Mouse (Mus musculus): ENCODE data around the gene Mrpl35.
"Not testable (repeated sequence)": the region's sequence is repeated elsewhere in the genome, so short reads cannot be mapped to it uniquely, and the experiment has no call there.

Mrpl35 gene

DNA sequence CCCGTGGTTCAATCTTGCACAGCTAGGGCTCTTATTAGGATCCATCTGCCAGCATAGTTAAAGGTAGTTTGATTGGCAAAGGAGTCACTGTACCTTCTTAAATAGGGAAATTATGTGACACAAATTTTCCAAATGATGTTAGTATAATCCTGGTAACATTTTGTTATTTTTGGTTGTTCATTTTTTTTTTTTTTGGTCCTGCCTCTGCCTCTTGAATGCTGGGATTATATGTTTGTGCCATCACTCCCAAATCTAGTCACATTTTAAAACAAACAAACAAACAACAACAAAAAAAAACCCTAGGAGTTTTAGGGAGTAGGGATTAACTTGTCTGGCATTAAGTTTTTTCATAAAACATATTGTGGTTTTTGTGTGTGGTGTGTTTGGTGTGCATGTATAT lies at the start of gene Mrpl35:
TSS of gene Mrpl35 (minus strand) at position 101 of the 400 bp plus-strand sequence.
- no peak for DNase-seq (ENCODE audit: extremely low read depth, low read depth)

DNA sequence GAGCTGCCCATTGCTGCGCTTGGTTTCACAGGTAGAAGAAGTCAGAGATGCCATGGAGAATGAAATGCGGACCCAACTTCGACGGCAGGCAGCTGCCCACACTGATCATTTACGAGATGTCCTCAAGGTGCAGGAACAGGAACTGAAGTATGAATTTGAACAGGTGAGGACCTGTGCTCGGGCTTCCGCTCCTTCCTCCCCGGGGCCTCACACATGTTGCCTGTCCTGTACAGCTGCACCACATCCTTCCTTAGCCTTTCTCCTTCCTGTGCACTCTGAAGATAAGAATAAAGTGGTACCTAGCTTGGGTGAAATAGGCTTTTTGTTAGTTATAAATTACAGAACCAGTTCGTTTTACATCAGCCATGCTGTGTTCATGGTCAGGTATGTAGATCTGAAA lies 44.6 kb upstream of the Mrpl35 start:
- no peak for DNase-seq (ENCODE audit: extremely low read depth, low read depth)

DNA sequence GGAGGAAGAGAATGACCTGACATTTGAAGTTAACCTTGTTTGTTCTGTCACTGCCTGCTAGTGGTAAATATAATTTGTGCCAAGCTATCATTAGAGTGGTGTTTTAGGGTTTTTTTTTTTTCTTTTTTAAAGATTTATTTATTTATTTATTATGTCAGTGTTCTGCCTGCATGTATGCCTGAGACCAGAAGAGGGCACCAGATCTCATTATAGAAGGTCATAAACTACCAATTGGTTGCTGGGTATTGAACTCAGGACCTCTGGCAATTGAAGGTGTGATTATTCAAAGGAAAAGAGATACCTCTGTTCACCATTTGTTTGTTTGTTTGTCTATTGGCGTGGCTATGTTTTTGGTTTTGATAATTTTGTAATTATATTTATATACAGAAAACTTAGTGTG lies 42.0 kb upstream of the Mrpl35 start:
- DNase-seq (ENCODE audit: extremely low read depth, low read depth), result no peak

DNA sequence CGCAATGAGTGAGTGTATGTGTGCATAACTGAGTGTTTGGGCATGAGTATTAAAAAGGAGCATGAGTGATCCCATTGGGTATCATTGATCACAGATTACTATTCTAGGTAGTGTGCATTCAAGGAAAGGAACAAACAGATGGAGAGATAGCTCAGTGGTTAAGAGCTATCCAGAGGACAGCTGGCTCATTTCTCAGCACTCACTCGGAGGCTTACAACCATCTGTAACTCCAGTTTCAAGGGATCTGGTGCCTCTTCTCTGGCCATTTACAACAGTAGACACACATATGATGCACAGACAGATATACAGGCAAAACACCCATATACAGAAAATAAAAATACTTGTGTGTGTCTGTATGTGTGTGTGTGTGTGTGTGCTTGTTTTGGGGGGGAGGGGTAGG lies 41.0 kb upstream of the Mrpl35 start:
- no peak for DNase-seq (ENCODE audit: extremely low read depth, low read depth)

DNA sequence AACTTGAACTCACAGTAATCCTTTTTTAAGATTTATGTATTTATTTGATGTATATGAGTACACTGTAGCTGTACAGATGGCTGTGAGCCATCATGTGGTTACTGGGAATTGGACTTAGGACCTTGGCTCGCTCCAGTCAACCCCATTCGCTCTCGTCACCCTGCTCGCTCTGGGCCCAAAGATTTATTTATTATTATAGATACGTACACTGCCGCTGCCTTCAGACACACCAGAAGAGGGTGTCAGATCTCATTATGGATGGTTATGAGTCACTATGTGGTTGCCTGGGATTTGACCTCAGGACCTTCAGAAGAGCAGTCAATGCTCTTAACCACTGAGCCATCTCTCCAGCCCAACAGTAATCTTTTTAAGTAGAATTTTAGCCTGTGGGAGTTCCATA lies 20.1 kb upstream of the Mrpl35 start:
- DNase-seq (ENCODE audit: extremely low read depth, low read depth), result not testable (repeated sequence)

DNA sequence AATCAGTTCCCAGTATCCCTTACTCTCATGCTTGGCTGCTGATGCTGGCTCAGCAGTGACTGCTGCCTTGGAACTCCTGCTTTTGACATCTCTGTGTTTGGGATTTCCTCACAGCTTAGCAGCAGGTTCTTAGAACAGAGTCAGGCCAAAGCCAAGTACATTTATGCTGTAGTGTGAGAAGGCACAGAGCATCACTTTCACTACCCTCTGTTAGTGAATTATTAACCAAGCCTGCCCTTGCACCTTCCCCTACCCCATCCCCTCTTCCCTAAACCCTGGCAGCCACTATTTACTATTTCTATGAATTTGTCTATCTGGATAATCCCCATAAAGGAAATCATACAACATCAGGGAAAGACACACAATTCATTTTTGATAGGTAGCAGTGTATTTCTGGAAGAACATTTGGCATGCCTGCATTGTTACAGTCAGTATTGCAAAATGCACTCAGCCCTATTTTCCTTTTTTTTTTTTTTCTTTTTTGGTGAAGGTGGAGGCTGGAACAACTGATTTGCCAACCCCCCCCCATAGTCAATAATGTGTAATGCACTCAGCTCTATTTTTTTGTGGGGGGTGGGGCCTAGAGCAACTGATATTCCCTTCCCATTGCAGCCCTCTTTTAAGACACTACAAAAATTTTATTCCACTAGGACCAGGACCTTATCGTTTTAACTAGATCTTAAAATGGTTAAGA lies 14.0 kb upstream of the Mrpl35 start:
- DNase-seq (ENCODE audit: extremely low read depth, low read depth), result no peak

DNA sequence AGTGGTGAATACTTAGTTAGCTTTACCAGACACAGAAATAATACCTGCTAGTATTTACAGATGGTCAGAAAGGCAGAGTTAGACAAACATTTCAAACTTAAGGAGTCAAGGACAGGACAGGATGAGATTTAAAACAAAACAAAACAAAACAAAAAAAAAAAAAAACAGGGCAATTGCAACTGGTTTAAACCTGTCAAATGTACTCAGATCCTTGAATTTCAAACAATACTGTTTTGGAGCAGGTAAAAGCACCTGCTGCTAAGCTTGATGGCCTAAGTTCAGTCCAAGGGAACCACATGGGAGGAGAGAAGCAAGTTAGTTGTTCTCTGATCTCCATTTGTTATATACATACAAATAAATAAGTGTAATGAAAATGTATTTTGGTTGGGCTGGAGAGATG lies 13.0 kb upstream of the Mrpl35 start:
- DNase-seq (ENCODE audit: extremely low read depth, low read depth), result no peak

DNA sequence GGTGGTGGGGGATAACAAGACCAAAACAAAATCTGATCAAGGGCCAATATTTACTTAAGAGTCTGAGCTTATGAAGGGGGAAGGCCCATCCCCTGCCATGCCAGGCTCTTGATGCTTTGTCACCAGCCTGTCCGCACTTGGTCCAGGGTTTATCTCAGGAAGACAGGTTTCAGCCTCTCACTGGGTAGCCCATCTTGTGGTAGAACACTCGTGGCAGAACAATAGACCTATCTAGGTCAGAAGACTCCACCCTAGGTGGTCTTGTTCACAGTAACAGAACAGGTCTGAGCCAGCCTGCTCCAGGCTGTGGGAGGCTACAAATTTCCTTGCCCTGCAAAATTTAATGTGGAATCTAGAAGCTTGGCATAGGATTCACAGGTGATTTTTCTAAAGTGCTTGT lies 10.0 kb upstream of the Mrpl35 start:
- no peak for DNase-seq (ENCODE audit: extremely low read depth, low read depth)

DNA sequence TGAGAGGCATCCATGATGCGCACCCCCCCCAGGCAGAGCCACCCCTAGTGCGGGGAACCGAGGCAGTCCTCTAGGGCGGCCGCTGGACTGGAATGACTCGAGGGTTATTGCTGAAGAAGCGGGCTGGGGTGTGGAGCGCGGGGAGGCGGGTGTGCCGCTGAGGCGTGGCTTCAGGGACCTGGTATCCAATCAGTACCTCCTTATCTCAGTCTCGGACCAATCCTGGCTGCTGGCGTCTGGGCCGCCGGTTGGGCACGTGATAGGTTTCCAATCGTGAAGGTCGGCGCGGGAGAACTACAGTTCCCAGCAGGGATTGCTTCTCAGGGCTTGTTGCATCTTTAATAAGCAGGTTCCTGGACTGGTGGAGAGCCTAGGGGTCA lies 4.8 kb upstream of the Mrpl35 start:
- DNase-seq (ENCODE audit: extremely low read depth, low read depth), result peak; percentile 95

DNA sequence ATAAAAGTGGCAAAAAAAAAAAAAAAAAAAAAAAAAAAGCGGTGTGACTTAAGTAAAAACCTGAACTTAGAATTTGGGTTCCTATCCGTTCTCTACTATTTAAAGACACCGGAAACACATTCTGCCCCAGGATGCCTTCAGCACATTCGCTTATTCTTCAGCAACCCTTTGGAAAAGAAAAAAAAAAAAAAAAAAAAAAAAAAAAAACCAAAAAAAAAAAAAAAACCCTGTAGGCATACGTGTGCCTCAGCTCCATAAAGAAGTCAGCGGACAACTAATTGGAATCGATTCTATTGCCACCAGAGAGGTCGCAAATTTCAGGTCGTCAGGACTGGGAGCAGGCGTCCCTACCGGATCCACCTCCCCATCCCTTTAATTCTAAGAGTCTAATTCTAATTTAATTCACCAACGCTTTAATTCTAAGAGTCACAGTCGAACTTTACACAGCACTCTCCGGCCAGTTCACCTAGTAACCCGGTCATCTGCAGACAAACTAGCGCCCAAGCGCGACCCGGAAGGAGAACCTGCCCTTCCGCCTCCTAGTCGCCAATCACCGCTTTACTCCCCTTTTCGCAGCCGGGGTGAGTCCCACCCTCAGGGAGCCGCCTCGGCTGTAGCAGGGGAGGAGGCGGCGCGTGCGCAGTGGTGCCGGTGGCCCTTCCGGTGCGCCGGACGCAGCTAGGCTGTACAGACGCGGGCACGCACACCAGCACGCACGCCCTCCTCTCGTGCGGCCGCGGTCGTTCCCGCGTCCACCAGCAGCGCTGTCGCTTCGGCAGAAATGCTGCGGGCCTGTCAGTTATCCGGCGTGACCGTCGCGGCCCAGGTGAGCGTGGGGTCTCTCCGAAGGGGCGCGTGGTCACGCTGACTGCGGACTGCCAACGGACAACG lies 4.2 kb upstream of the Mrpl35 start, which contains the start of gene Immt:
TSS of gene Immt (plus strand) at position 642 of the 891 bp plus-strand sequence.
- peak; percentile 90 for DNase-seq (ENCODE audit: extremely low read depth, low read depth)

DNA sequence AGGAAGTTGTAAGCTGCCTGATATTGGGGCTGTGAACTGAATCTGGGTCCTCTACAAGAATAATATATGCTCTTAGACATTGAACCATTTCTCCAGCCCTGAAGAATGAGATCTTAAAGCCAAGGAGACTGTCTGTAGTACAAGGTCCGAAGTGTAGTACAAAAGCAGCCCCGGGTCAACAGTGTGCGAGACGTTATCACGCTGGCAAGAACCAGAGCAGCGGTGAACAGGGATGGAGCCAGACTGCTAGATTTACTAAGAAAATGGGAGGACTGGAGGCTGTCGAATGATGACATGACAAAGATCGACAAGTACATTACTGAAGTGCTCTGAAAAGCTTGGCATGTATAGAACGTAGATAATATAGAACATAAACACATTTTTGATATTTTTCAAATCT lies 3.0 kb upstream of the Mrpl35 start:
- no peak for DNase-seq (ENCODE audit: extremely low read depth, low read depth)

DNA sequence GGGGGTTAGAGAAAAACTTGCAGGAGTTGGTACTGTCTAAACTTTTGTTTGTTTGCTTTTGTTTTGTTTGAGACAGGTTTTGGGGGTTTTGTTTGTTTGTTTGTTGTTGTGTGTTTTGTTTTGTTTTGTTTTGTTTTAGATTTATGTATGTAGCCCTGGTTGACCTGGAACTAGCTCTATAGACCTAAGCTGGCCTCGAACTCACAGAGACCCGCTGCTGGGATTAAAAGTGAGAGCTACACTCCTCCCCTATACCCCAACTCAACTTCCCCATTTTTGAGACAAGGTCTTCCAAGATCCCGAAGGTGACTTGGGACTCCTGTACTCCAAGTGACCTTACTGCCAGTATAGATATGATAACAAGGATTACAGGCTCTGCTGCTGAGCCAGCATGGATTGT lies 2.8 kb downstream of the Mrpl35 start:
- DNase-seq (ENCODE audit: extremely low read depth, low read depth), result no peak

DNA sequence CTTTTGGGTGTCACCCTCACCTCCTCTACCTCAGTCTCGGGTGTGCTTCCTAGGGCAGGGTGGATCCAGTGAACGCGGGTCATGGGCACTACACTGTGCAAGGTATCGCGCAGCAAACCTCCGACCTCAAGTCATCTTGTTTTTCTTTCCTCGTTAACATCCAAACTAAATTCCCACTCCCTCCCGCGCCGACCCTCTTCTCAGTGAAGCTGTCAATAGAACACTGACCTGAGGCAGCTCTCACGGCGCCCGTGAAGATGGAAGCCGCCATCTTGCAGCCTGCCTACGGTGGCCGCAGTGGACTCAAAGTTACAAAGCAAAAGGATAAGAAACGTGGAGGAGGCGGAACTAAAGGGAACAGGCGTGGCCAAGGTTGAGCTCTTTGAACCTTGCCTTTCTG lies 3.3 kb downstream of the Mrpl35 start:
- peak; percentile 89 for DNase-seq (ENCODE audit: extremely low read depth, low read depth)

DNA sequence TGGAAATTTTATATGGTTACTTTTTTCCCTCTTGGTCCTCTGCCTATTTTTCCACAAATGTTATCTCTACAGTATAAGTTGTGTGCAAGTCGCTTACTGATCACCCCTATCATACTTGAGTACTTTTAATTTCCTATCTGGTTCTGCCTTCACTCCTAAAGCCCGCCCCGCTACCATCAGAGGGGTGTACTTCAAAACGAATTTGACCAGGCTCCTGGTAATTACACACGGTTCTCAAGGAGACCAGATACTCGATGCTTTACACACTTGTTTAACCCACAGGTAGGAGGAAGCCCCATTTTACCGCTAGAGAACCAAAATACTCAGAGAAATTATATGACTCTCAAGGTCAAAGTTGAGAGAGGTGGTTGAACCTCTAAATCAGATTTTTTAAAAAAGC lies 3.7 kb downstream of the Mrpl35 start:
- no peak for DNase-seq (ENCODE audit: extremely low read depth, low read depth)

DNA sequence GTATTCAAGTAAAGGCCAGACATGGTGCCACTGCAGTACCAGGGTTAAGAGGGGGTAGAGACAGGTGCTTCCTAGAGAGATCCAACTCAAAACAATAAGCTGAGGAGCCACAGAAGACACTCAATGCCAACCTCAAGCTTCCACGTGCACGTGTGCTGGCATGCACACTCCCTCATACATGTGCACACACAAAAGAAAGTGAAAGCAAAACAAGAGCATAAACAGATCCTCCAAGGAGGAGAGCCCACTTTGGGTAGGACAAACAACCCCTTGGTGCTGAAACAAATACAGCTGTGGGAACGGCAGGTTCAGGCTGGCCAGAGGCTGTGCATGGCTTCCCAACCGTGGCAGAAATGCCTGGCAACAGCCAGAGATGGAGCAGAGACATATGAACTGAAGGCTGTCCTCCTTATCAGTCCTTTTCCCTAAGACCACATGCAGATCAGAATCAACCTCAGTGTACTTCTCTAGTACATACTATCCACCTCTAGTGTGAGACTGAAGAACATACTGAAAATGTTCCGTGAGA lies 6.9 kb downstream of the Mrpl35 start:
- no peak for DNase-seq (ENCODE audit: extremely low read depth, low read depth)

DNA sequence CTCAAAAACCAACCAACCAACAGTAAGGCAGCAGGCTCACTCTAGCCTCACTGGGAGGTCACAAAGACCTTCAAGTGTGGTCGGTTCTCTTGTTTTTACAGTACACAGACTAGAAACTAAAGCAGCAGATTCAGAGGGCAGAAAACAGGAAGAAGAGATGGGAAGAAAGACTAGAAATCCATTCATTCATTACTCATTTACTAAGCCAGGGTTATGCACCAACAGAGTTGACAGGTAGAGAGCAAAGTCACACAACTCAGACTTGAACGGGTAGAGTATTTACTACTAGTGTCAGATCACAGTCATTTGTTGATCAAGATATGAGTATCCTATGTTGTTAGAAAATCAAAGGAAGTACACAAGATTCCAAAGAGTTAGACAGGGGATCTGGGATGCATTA lies 13.9 kb downstream of the Mrpl35 start:
- no peak for DNase-seq (ENCODE audit: extremely low read depth, low read depth)

DNA sequence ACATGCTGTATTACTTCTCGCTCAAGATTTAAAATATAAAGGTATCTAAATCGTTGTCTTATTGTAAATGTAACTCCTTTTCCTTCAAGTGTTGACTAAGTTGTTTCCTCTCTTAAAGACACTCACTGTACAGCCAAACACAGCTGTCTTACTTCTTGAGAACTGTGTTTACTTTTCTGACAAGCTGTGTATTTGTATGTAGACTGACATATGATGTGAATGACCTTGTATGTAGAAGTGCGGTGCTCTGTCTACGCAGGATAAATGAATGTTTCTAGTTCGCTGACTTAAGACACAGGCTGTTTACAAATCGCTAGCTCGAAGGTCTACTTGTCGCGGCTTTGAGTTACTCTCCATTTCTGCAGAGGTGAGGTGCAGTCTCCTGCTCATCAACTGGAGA lies 16.9 kb downstream of the Mrpl35 start:
- DNase-seq (ENCODE audit: extremely low read depth, low read depth), result no peak

DNA sequence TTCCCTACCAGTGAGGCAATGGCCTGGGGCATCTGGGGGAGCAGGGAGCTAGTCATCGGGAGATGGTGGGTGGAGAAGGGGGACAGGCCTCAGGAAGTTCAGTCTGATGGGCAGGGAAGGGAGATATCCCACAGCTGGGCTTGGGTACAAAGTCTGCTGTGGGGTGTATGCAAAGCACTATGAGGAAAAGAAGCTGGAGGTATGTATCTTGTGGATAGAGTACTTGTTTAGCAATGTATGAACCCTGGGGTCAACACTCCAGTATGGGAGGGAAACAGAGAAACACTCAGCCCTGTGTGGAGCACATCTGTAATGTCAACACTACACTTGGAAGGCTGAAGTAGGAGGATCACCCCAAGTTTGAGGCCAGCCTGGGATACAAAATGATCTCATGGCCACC lies 20.1 kb downstream of the Mrpl35 start:
- no peak for DNase-seq (ENCODE audit: extremely low read depth, low read depth)

DNA sequence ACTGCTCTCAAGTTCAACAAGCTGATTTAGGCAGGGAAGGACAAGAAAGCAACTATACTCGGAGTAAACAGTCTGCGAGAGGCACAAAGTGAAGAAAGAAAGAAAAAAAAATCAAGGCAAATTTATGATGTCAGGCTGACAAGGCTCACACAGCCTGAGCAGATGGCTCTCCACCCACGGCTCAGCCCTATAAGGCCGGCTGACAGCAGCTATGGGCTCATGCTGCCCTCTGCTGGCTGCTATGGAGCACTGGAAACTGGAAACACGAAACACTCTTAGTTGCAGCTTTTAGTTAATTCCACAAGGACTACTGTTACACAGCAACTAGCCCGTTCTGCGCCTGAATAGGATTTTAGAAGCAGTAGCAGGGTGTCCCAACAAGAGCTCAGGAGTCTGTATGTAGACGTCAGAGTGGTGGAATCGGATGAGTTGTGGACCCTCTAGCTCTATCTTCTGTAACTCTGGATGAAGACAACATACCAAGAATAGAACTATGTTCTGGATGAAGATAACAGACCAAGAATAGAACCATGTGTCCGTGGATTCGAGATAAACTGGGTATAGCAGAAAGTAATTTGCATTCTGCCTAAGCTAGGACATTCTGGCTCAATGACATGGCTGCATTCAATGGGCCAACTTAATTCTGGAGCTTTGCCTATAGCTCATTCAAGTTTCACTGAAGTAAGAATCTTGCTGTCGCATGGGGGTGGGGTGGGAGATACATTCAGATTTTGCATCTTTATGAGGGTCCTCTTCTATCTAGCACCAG lies 22.5 kb downstream of the Mrpl35 start:
- DNase-seq (ENCODE audit: extremely low read depth, low read depth), result peak; percentile 54

DNA sequence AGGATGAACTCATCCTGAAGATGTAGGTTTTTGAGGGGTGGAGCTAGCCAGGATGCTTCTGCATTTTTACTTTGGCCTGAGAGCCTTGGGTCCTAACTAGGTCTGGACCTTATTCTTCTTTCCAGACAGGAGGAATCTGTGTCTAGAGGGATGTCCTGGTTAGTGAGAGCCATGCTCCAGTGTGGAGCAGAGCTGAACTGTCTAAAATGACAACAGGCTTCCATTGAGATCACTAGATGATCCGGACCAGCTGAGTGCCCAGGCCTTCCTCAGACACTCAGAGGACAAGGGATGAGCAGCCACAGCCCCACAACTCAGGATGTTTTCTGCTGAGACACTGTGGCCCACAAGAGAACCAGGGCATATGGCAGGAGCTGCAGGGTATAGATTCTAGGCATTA lies 23.2 kb downstream of the Mrpl35 start:
- no peak for DNase-seq (ENCODE audit: extremely low read depth, low read depth)

DNA sequence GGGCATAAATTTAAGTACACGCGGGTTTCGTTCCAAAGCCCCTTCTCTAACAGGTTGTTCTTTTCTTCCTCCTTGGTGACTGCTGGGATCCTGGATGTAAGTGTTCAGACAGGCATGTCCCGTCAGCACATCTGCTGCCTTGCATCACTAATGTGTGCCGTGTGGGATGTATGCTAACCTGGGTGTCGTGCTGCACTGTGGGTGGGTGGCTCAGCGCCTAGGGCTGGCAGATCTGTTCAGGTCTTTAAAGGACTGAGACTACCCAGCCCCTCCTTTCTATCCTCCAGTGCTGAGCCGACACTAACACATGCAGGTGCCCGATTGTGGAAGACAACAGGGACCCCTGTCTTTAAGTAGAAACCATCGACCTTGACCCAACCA lies 25.1 kb downstream of the Mrpl35 start:
- no peak for DNase-seq (ENCODE audit: extremely low read depth, low read depth)

Data from MEL-GATA-1-ER (cell line).